Mouse (Mus musculus): ENCODE results near the gene Ctbp2.

Ctbp2 gene

DNA sequence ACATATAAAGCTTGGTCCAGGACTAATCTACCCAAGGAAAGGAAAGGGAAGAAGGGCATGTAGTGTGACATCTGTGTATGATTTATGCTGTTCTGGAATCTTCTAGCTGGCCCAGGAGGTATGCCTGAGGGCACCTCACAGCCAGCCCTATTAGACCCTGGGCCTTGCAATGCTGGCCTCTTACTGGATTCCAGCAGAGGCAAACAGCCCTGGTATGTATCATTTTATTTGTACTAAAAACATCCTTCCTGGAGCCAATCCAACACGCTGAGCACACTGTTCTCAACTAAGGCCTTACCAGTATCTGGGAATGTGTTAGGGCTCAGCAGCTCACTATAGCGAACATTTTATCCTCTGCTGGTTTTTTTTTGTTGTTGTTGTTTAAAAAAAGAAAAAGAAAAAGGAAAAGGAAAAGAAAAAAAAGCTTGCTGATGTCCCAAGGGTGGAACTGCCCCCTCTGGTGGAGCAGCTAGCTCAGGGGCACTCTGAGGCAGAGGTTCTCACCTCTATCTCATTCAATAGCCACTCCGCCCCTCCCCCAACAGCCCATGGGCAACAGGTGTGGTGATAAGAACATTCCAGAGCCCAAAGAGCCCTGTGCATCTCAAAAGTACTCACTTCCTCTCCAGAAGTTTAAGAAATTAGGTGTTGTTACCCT lies 83.3 kb downstream of the Ctbp2 start:
- no peak for DNase-seq (ENCODE audit: low spot score)

DNA sequence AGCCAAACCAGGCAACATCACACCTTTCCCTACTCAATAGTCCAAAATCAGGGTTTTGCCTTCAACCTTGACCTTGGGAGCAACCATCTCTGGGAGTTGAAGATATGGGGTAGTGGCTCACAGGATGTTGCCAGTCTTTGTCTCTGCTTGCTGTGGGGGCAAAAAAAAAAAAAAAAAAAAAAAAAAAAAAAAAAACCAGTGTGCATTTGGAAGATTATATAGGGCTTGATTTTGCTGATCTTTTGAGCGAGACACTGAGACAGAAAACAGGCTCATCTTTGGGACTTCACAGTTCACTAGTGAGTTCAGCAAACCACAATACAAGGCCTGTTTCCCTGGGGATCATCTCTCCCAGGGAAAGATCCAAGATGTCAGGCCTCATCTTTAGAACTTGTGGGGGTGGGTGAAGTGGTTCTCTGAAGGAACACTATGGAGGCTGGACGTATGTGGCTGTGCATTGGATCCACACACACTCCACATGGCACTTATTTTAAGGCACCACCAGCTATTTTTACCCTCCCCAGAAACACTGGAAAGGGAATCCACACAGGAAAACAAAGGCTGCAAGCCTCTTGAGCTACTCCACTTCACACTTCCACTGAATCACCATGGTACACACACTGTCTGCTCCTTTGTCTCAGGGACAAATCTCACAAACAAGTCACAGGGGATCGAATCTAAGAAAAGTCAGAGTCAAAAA lies 84.4 kb downstream of the Ctbp2 start:
- no peak for DNase-seq (ENCODE audit: low spot score)

DNA sequence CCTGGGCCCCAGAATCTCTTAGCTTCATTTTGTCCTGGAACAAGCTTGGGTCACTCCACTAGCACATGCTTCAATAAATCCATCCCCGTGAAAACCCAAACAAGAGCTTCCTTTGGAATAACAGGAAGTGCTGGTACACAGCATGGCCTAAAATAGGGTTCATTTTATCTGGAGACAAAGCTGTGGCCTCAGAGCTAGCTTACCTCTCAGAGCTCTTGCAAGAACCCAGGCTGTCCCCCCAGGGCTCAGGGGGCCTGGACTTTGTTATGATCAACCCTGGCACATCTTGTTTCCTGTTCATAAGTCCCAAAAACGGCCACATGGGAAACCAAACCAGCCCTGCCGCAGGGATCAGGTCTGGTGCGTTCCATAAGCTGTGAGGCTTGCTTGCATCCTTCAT lies 86.5 kb downstream of the Ctbp2 start:
- DNase-seq (ENCODE audit: low spot score), result no peak

DNA sequence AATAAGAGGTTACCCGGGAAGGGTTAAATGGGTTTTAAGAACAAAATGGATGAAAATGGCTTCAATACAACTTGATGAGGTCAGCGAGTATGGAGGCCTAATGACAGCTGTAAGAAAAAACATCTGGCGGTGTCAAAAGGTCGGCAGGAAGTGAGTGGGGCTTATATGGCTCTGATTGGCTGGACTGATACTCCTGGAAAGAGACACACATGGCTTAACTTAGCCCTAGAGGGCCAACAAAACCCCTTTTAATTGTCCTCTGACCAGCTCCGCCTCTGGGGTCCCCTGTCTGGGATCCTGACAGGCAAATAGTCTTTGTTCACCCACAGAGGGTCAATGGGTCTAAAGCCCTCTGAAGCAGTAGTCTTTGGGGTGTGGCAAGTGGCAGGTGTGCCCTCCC lies 86.9 kb downstream of the Ctbp2 start:
- DNase-seq (ENCODE audit: low spot score), result no peak

DNA sequence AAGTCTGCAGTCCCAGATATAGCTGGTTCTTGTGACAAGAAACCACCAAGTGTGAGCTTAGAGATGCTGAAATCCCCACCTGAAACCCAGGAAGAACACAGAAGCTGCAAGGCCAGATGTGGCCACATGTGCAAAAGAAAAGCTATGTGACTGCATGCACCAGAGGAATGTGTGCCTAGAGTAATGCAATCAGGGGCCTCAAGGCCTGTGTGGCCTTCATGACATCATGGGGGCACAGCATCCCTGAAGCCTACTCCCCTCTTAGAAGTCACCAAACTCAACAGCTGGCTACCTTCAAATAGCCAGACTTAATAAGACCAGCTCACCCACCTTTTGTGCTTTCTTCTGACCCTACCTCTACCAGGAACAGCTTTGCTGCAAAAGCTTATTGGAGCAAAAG lies 88.3 kb downstream of the Ctbp2 start:
- DNase-seq (ENCODE audit: low spot score), result no peak

DNA sequence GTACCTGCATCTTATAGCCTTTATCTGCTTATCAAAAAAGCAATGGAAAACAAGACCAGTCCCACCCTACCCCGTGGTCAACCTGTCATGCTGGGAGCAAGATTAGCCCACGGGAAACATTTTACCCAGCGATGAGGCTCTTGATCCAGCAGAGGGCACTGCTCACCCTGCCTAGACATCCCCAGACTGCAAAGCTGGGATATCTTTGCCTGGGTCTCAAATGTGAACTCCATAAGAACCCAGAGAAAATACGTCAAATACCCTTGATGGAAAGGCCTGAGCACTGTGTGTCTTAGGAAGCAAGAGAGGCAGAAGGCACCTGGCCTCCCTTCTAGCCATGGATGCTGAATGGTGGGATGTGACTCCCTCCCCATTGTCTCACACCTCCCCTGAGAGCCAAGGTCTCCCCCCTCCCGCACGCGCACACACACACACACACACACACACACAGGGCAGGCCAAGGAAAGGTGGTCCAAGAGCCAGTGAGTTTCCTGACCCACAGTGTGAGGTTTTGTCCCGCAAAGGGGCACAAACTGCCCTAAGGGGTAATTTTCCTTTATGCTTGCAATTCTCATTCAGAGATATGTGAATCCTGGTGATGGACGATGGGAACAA lies 91.5 kb downstream of the Ctbp2 start:
- no peak for DNase-seq (ENCODE audit: low spot score)

DNA sequence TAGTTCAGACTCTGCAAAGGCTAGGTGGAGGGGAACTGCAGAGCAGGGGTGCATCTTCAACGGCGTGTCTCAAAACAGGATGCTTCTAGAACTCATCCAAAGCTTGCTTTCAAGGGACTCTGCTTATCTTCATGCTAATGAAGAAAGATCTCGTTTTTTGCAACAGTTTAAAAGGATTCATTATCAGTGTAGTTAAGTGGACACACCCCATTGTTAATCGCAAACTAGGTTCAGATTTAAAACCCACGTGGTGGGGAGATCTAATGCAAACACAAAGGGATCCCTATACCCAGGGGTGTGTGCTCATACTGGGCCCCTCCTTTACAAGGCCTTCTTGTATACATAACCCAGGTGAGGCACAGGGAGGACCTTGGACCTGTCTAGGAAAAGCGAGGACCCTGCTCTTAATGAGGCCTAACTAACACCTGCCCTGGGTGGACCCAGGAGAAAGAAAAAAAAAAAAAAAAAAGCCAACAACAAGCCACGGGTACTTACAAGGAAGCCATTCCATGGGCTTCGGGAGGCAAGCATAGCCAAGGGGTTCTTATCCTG lies 94.6 kb downstream of the Ctbp2 start:
- no peak for DNase-seq (ENCODE audit: low spot score)

DNA sequence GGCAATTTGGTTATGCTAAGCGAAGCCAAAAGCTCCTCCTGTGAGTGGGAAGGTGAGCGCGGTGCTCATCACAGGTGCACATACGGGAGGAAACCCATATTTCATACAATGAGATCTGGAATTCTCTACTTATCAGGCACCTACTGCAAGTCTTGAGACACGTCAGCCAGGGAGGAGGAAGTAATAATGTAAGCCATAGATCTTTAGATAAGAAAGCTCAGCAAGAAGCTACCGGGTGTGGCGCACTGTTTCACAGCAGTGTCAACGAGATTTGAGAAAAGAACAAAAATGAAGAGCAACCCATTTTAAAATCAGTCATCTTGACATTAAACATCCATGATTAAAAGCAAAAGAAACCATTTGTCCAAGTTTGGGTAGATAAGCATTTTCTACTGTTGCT lies 95.2 kb downstream of the Ctbp2 start:
- no peak for DNase-seq (ENCODE audit: low spot score)

DNA sequence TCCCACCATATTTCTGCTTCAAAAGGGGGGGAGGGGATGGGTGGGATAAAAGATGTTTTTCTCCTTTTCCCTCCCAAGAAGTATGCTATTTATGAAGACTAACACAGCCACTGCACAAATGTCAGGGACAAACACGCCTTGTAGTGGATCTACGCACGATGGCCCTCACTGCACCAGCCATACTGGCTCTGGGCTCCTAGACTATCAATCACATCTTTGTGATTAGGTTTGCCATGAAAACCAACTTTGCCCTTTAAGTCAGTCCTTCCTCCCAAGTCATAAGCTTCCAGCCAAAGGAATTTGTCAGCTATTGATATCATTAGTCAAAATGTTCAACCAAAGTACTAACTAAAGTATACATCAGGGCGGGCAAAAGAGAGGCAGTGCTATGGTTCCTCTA lies 96.2 kb downstream of the Ctbp2 start:
- no peak for DNase-seq (ENCODE audit: low spot score)

DNA sequence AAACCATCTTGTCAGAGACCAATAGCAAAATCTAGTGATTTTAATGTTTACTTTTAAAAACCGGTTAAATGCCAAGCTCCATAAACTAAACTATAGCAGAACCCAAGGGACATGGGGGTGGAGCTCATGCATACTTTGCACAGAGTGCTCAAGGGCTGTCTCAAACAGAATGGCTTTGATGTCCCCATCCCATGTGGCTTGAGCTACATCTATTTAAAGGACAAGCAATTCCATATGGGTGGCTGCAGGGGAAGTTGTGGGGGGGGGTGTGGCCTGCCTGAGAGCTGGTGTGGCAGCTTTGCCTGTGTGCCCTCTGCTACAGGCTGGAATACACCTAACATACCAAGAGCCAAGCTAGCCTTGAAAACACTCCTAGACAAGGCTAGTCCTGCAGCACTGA lies 99.5 kb downstream of the Ctbp2 start:
- DNase-seq (ENCODE audit: low spot score), result no peak

DNA sequence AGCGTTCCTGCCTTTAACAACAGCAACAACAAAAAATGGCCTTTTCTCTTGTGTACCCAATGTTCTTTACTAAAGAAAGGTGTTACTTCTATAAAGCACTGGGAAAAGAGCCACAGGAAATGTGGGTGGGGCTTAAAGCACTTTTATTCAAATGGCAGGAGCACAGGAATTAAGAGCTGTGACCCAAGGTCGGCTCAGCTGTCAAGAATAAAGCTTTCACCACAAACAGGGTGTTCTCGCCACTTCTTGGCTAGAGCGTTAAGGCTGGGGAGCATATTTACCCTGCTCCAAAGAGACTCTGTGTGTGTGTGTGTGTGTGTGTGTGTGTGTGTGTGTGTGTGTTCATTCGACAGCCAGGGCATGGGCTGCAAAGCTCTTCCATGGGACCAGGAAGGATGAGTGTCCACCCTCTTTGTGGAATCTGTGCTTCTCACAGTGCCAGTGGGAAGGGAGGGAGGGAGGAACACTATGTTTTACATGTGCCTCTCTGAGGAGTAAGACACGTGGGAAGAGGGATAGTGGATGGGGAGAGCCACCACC lies 104.6 kb downstream of the Ctbp2 start:
- no peak for DNase-seq (ENCODE audit: low spot score)

DNA sequence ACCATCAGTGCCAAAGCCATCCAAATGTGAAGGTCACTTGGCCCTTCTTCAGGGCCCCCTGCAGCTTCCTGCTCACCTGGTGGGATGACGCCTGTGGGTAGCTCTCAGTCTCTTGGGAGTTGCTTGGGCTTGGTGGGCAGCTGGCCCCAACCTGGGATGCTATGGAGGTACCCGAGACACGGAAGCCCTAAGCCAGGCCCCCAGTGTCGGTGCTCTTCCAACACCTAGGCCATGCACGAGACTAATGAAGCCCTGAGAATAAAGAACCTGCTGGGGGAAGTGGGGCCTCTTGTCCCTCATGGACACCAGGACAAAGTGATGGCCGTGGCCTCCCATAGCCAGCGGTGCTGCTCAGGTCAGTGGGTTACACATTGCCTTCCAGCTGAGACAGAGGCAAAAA lies 105.2 kb downstream of the Ctbp2 start:
- no peak for DNase-seq (ENCODE audit: low spot score)

DNA sequence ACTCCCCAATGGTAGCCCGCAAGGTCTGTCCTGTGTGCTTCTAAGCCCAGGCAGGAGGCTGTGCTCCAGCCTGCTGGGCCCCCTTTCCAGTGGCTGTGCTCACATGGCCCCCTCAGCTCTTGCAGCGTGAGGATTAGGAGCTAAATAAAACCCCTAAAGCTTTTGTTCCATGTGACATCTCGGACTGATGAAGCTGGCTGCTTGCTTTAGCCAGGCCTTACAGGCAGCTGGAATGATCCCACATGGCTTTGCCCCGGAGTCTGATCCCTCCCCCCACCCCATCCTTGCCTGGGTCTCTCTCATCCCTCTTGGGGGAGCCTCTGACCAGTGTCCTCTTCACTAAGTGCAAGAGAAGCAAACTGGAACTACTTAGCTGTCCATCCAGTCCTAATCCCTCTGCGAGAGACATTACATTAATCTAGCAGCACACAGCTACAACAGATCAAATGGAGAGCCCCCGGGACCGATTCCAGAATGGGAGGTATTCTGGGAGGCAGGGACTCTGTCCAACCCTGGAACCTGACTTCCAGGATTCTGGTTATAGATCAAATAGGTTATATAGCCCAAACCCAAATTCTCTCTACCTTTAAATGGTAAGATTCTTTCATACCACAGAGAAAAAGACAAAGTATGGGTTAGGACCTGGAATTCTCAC lies 108.6 kb downstream of the Ctbp2 start:
- no peak for DNase-seq (ENCODE audit: low spot score)

DNA sequence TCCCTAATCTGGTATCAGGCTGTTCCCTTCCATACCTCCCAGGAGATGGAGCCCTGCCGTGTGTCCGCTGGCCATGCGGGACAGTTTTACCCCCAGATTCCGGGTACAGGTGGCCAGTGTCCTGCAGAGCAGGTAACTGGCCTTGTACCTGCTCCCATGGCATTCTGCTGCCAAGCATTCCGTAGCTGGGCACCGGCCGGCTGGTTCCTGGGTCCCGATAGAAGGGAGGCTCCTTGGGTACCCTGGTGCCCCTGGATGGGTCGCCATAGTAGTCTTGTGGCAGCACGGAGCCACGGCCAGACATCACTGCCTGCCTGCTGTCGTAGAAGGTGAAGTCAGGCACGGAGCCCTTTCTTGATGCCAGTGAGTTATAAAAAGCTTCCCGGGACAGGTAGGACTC lies 109.5 kb downstream of the Ctbp2 start:
- DNase-seq (ENCODE audit: low spot score), result no peak

DNA sequence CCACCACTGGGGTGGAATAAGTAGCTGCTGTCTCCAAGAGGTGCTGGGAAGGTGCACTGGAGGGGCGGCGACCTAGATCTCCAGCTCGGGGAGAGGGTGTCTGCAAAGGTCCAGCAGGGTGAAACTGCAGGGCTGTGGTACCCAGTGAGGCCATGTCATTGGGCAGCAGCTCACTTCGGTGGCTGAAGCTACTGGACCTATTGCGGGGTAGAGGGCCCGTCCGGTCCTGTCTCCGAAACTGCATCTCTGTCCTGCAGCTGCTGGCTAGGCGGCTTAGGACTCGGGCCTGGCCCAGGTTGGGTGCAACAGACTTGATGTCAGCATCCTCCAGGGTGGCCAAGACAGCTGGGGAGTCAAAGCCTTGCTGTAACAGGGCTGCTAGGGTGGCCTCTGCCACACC lies 110.2 kb downstream of the Ctbp2 start:
- DNase-seq (ENCODE audit: low spot score), result no peak

DNA sequence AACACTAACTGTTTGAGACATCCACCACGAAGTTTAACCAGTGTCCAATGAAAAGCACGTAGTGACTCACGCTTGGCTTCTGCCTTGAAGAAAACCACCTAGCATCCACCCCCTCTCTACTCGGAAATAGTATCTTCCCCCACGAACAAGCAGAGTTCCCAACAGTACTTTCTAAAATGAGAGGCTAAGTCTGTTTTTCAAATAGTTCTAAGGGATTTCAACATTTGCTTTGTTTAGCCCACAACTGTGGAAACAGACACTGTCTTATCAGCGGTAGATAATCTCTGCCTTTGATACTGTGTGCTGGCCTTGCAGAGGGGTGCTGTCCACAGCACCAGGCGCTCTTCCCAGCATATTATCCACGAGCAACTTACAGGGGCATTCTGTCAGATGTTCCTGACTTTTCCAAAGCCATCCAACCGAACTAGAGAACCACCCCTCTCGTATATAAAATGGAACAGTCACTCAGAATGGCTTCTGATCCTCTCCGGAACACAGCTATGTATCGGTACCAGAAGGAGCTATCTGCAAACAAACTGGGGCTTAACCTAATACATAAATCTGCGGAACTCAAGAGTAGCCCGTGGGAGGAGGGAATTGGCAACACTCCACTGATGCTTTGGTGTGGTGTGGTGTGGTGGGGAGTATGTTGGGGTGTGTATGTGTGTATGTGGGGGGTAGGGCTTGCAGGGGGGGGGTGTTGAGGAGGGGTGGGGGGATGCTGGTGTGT lies 111.4 kb downstream of the Ctbp2 start:
- DNase-seq (ENCODE audit: low spot score), result no peak

DNA sequence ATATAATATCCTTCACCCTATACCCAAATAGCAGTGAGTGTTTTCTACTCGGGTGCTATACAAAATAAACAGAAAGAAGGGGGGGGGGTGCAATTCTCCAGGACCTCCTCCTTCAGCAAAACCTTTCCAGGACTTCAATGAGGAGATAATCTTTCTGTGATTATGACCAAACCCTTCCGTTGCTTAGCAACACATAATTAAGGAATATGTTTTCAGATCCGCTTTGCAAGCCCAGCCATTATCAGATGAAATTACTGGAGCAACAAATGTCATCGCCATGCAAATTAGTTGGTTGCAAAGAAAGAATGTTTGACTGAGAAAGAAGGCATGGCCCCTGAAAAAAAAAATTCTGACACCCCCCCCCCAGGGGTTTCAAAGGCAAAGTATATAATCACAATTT lies 112.5 kb downstream of the Ctbp2 start:
- DNase-seq (ENCODE audit: low spot score), result no peak

DNA sequence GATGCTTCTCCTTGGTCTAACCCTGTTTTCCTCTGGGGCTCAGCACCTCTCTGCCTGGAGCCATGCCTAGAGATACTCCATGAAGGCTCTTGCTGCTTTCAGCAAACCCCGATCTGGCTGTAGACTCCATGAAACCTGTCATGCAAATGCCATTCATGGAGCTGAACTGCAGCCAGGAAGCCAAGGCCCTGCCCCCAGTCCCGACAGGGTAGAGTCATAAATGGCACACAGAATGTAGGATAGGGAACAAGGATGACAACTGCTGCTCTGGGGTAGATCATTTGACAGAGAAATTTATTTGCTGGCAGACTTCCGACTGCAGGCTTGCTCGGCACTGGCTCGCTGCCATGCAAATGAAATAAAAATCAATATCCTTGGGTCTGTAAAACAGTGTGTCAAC lies 113.0 kb downstream of the Ctbp2 start:
- DNase-seq (ENCODE audit: low spot score), result no peak

DNA sequence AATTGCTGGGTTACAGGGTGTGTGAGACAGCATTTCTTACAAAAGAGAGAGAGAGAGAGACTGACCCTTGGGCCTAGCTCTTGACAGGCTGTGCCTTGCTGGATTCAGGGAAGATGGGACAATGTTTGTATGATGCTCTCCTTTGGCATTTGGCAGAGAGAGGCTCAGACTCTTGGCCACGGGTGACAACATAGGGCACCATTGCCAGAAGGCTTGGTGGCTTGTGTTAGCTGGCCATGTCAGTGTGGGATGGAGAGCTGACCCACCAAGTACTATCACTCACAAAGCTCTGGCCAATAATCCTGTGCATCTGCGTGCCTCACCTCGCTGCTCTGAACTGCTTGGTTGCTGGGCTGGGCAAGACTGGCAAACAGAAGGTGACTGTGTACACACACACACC lies 113.7 kb downstream of the Ctbp2 start:
- DNase-seq (ENCODE audit: low spot score), result no peak

DNA sequence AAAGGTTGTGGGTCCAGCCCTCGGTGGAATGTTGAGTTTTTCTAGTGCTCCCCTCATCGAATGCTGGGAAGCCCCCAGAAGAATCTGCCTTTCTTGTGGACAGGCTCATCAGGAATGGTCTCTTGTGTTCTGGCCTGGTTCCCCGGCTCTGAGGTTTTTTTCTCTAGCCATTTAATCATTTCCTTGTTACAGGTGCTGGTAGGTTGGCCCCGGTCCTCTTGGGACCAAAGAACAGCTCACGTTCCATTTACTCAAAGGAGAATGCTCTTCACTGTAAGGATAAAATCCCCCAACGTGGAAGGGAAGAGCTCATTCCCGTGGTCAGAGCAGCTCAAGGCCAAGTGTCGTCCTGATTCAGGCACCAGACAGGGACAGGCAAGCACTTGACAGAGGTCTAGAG lies 114.5 kb downstream of the Ctbp2 start:
- DNase-seq (ENCODE audit: low spot score), result no peak

DNA sequence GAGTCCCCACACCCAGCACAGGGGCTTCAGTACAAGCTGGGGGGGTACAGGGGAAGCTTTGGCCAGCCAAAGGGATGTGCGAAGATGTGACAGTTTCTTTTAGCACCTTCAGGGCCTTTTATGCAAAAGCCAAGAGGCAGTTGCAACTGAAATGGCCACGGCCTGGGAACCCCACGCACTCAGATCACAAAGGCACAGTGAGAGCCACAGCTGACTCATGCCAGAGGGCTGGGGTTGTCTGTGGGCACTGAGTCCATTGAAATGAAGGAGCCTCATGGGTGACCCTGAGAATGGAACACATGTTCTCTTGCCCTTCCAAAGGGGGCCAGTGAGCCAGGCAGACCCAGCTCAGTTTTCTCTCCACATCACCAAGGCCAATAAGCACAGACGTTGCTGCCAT lies 115.5 kb downstream of the Ctbp2 start:
- DNase-seq (ENCODE audit: low spot score), result no peak

DNA sequence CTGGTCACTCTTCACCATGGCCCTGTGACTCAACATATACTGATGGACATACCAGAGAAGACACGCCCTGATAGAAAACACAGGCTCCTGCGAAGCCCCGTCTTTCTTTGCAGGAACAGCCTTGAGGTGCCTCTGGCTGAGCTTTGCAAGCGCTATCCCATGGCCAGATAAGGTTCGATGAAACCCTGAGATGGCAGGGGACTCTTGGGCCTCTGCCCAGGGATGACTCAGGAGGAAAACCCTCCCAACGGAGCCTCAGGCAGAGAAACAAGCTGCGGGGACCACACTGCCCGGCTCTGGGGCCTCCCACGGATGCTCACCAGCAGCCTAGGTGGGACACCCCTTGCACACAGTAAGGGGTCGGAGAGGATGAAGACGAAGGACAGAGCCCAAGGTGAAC lies 116.8 kb downstream of the Ctbp2 start:
- DNase-seq (ENCODE audit: low spot score), result no peak
